Mouse (Mus musculus) heart, embryonic 16.5 days (tissue): ENCODE results near the gene Dlx4. TPM values are rescaled to one million over a fixed set of nuclear protein-coding genes. Genes with fewer than 3 reads are reported as not detected.

Experiments
- ATAC-seq: fragments of 200-750 bp; cut with Nextera tagmentation; replicated peaks from 2 replicates; pipeline ENCODE4 v1.8.0; 2017; ENCODE audit warnings: moderate number of reproducible peaks; ENCODE audit not compliant: insufficient read depth, low FRiP score; ENCODE audit errors: extremely low read depth
- H3K27ac ChIP-seq: fragments of 300-500 bp; sonication (generic); 2 replicates; pipeline ENCODE4 v1.5.1; 2014; ENCODE audit warnings: mild to moderate bottlenecking, low read length, control low read depth, moderate library complexity
- H3K27me3 ChIP-seq: fragments of 300-500 bp; sonication (generic); 2 replicates; pipeline ENCODE4 v1.6.1; 2014; ENCODE audit warnings: low read length, mixed read lengths; ENCODE audit not compliant: control insufficient read depth, insufficient read depth
- H3K36me3 ChIP-seq: fragments of 300-500 bp; sonication (generic); 2 replicates; pipeline ENCODE4 v1.6.1; 2014; ENCODE audit not compliant: control insufficient read depth, insufficient read depth
- H3K4me1 ChIP-seq: fragments of 300-500 bp; sonication (generic); 2 replicates; pipeline ENCODE4 v1.6.1; 2014; ENCODE audit warnings: low read length, mixed read lengths; ENCODE audit not compliant: control insufficient read depth, insufficient read depth
- H3K4me2 ChIP-seq: fragments of 300-500 bp; sonication (generic); 2 replicates; pipeline ENCODE4 v1.6.1; 2014; ENCODE audit warnings: low read depth, mild to moderate bottlenecking, control low read depth, low read length
- H3K4me3 ChIP-seq: fragments of 300-500 bp; sonication (generic); 2 replicates; pipeline ENCODE4 v1.5.1; 2014; ENCODE audit warnings: mild to moderate bottlenecking, control low read depth, low read length
- H3K9ac ChIP-seq: fragments of 300-500 bp; sonication (generic); 2 replicates; pipeline ENCODE4 v1.6.1; 2014; ENCODE audit warnings: low read length, control low read depth
- H3K9me3 ChIP-seq: fragments of 300-500 bp; sonication (generic); replicated peaks from 2 replicates; pipeline ENCODE4 v1.6.1; 2016; ENCODE audit warnings: low read length; ENCODE audit not compliant: control insufficient read depth
- WGBS: fragments of 180-500 bp; shearing (Covaris S2); extraction: QIAGEN DNeasy Blood & Tissue Kit; methylation state at CpG from one replicate; pipeline ENCODE4 v1.1.7; 2014; 5-methylcytosine and 5-hydroxymethylcytosine counted together
- polyA plus RNA-seq: library from polyadenylated mRNA; unstranded; fragments of >200 nt; fragmentation: Nextera tagmentation; extraction: Ambion mirVana; gene quantifications from 2 replicates; pipeline ENCODE4 v1.2.1, GENCODE M21; 2015

The Dlx4 gene
- polyA plus RNA-seq, 1 experiment from 2014 or later, result 0.09 TPM

- Histone ChIP-seq H3K4me3 (no peak overlapping the region), H3K9ac (no peak overlapping the region), H3K4me2 (no peak overlapping the region), H3K27ac (no peak overlapping the region), H3K27me3 (no peaks in the 10 kb centered on the region), H3K4me1 (peaks cover 21% of the 10 kb centered on the region), H3K36me3 (no peaks in the 10 kb centered on the region), H3K9me3 (peaks cover 2% of the 10 kb centered on the region; the same call in 1 of the 2 replicates)
- 35% methylated on average over 16 of the region's 16 CpGs for WGBS
- ATAC-seq, result no peak
Observed at GRCm38 (mm10) chr11:95101071-95101788, 44.8 kb downstream of the Dlx4 start.

GRCm38 (mm10) chr11:95100393-95100792 lies 45.7 kb downstream of the Dlx4 start:
- Histone ChIP-seq H3K27ac (no peak overlapping the region), H3K4me3 (no peak overlapping the region), H3K4me1 (peaks cover 17% of the 10 kb centered on the region), H3K36me3 (no peaks in the 10 kb centered on the region), H3K27me3 (no peaks in the 10 kb centered on the region), H3K9me3 (peaks cover 2% of the 10 kb centered on the region; the same call in 1 of the 2 replicates), H3K9ac (no peak overlapping the region), H3K4me2 (no peak overlapping the region)
- no peak for ATAC-seq
- 49% methylated on average over 3 of the region's 3 CpGs for WGBS

GRCm38 (mm10) chr11:95098346-95099095 lies 47.5 kb downstream of the Dlx4 start:
- Histone ChIP-seq H3K27me3 (no peaks in the 10 kb centered on the region), H3K4me3 (no peak overlapping the region), H3K9ac (no peak overlapping the region), H3K4me1 (peaks cover 12% of the 10 kb centered on the region), H3K36me3 (no peaks in the 10 kb centered on the region), H3K4me2 (no peak overlapping the region), H3K9me3 (peaks cover 2% of the 10 kb centered on the region; the same call in 1 of the 2 replicates), H3K27ac (no peak overlapping the region)
- no peak for ATAC-seq
- 81% methylated on average over 5 of the region's 5 CpGs for WGBS

- Histone ChIP-seq H3K27me3 (no peaks in the 10 kb centered on the region), H3K36me3 (no peaks in the 10 kb centered on the region), H3K4me2 (no peak overlapping the region), H3K4me3 (no peak overlapping the region), H3K9ac (no peak overlapping the region), H3K9me3 (no peaks in the 10 kb centered on the region), H3K4me1 (peaks cover 15% of the 10 kb centered on the region), H3K27ac (no peak overlapping the region)
- 56% methylated on average over 6 of the region's 6 CpGs for WGBS
- ATAC-seq, result no peak
Observed at GRCm38 (mm10) chr11:95097889-95098288, 48.2 kb downstream of the Dlx4 start.

GRCm38 (mm10) chr11:95096608-95097373 lies 49.3 kb downstream of the Dlx4 start:
- peaks cover 15% of the 10 kb centered on the region for H3K4me1 ChIP-seq

GRCm38 (mm10) chr11:95095596-95095995 lies 50.5 kb downstream of the Dlx4 start:
- ATAC-seq, result no peak

More at GRCm38 (mm10) chr11:95096608-95097373, 49.3 kb downstream of the Dlx4 start:
- H3K9ac ChIP-seq, result no peak overlapping the region
- no peaks in the 10 kb centered on the region for H3K27me3 ChIP-seq
- 39% methylated on average over 4 of the region's 4 CpGs for WGBS
- no peaks in the 10 kb centered on the region for H3K36me3 ChIP-seq
- peak overlapping the region; percentile 25; the same call in 1 of the 2 replicates for H3K27ac ChIP-seq
- no peak overlapping the region for H3K4me3 ChIP-seq
- H3K4me2 ChIP-seq, result no peak overlapping the region
- peak; percentile 30; the same call in 1 of the 2 replicates for ATAC-seq
- no peaks in the 10 kb centered on the region for H3K9me3 ChIP-seq

GRCm38 (mm10) chr11:95093077-95093476 lies 53.0 kb downstream of the Dlx4 start:
- no peak overlapping the region for H3K4me3 ChIP-seq
- 37% methylated on average over 5 of the region's 5 CpGs for WGBS
- H3K9me3 ChIP-seq, result no peaks in the 10 kb centered on the region
- no peak overlapping the region for H3K27ac ChIP-seq
- no peak overlapping the region for H3K4me2 ChIP-seq
- peaks cover 24% of the 10 kb centered on the region for H3K4me1 ChIP-seq
- ATAC-seq, result no peak
- H3K27me3 ChIP-seq, result no peaks in the 10 kb centered on the region
- H3K9ac ChIP-seq, result no peak overlapping the region
- H3K36me3 ChIP-seq, result no peaks in the 10 kb centered on the region

More at GRCm38 (mm10) chr11:95095596-95095995, 50.5 kb downstream of the Dlx4 start:
- Histone ChIP-seq H3K27me3 (no peaks in the 10 kb centered on the region), H3K4me1 (peaks cover 15% of the 10 kb centered on the region), H3K9ac (no peak overlapping the region), H3K27ac (no peak overlapping the region), H3K4me2 (no peak overlapping the region), H3K36me3 (no peaks in the 10 kb centered on the region), H3K9me3 (no peaks in the 10 kb centered on the region), H3K4me3 (no peak overlapping the region)
- 85% methylated on average over 10 of the region's 10 CpGs for WGBS
